Mouse (Mus musculus) layer of hippocampus, postnatal 10 days (tissue): ENCODE data around the gene Pi4k2a. TPM values are rescaled to one million over a fixed set of nuclear protein-coding genes. Genes with fewer than 3 reads are reported as not detected.

Source experiments
- DNase-seq, 2 experiments: peaks; one replicate each; pipeline ENCODE4 v3.0.0; 2021; ENCODE audit warnings: low spot score in 2 of 2
- total RNA-seq, 2 experiments: library from RNA; stranded (reverse); gene quantifications; 2 replicates each; pipeline ENCODE4 v1.2.3; 2021

Pi4k2a gene
- total RNA-seq, 2 experiments from 2014 or later, result 47.4 to 48.7 TPM

DNA sequence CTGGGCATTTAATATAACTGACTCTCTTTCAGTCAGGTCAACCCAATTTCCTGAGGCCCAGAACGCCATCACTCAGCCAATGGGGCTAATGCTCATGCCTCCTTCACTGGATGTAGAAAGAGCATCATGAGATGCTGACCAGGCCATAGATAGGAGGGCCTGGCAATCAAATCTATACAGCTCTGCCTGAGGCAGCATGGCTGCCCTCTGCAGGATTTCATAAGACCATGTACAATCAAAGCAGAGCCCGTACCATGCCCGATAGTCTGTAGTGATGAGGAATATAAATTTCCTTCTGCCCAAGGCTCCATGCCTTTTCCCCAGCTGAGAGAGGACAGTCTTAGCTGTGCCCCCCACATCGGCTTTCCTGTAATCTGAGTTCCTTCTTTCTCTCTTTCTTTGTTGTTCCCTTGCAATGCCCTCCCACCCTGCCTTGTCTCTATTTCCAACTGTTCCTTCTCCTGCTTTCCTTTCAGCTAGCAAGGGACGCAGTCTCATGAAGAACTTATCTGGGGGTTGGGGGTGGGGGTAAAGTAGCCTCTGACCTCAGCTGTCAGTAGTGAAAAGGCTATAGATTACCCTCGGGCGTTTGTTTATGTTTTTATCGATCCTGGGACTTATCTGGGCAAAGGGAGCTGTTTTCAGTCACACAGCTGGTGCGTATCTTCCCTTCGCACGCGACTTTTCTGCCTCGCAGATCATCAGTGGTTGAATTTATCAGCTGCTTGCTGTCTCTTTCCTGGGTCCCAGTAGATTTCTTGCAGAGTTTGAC is 68.2 kb downstream of the Pi4k2a start:
- no peak for DNase-seq

DNA sequence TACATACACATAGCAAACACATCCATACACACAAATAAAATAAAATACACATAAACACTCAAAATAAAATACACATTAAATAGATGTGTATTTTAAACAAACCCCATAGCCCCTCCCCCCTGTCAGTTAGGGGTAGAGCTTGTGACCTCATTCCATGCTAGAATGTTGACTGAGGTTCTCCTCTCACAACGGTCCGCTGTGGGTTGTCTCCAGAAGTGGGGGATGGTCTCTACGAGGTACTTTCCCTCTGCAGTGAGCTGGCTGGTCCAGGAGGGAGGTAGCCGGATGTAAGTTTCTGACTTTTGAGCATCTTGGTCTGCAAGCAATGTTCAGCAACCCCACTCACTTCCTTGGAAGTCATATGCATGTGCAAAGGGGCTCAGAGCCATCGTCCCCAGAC is 73.5 kb downstream of the Pi4k2a start, which contains the start of gene Zfyve27:
Zfyve27 (plus strand) TSS at position 188 of the 400 bp plus-strand sequence.
- DNase-seq, result no peak

DNA sequence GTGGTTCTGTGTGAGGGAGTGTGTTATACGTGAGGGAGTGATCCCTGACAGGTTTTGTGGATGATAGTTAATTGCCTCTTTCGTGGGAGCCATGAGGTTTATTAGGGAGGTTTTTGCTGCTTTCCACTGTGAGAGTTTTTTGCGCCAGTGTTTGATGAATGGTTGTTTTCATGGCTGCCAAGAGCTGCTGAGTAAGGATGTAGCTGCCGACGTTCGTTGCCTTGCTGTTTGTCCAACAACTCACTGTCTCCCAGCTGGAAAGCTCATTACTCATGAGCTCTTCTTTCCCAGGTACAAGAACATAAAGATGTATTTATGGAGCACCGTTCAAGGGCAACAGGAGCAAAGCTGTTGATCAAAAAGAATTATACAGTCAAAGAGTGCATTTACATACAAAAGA is 73.9 kb downstream of the Pi4k2a start:
- no peak for DNase-seq

- peak; percentile 92 to 93 for DNase-seq
These were observed 75.9 kb downstream of the Pi4k2a start for GRCm38 (mm10) chr19:42166130-42166529.

DNA sequence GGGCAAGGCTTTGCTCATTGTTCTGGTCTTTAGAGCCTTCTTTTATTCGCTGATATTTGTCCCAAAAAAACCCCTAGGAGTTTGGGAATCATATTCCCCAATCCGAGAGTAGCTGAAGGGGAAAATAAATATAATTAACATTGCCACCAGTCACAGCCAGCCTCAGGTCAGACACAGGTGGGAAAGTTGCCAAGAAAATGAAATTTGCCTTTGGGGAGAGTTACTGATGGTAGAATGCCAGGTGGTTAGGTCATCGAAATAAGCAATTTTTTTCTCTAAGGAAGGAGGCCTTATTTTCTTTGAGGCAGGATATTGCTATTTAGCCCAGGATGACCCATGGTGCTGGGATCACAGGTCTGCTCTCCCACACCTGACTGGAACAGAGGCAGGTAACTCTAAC is 76.5 kb downstream of the Pi4k2a start:
- no peak for DNase-seq

DNA sequence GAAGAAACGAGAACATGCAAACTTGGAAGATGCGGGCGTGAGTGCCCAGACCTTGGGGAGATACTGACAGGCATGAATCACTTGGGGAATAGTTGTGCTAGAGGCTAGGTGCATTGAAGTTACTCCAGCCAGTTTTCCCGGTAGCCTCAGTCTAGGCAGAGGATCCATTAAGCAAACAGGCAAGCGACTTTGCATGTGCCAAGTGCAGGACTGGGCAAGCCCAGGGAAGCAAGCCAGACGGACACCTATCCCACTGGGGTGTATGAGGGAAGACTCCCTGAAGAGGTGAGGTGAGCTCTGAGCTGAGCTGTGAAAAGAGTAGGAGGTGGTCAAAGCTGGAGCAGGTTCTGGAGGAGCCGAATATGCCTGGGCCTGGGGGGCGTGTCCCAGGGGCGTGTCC is 77.2 kb downstream of the Pi4k2a start:
- DNase-seq, result no peak

DNA sequence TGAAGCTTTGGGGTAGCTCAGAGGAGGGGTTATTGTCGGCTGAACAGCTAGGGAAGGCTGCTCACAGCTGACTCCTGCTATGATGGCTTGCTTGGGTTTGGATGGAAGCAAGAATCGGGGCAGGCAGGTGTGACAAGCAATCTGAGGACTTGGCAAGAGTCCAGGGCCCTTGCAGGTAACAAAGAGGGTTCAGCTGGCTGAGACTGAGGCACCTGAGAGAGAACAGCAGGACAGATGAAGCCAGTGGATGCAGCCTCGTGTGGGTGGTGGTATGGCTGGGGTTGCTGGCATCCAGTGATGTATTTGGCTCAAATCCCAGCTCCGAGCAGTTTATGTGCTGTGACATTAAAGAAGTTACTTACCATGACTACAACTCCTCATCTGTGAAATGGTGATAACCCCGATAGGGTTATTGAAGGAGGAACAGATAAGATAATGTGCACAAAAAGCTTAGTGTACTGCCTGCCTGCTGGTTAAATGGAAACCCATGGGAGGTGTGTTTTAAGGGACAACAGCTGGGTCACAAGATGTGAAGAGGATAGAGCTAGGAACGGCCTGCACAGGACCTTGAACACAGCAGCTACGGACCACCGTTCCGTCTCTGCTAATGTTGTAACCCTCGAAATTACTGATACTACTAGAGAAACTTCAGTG is 79.2 kb downstream of the Pi4k2a start:
- no peak for DNase-seq

DNA sequence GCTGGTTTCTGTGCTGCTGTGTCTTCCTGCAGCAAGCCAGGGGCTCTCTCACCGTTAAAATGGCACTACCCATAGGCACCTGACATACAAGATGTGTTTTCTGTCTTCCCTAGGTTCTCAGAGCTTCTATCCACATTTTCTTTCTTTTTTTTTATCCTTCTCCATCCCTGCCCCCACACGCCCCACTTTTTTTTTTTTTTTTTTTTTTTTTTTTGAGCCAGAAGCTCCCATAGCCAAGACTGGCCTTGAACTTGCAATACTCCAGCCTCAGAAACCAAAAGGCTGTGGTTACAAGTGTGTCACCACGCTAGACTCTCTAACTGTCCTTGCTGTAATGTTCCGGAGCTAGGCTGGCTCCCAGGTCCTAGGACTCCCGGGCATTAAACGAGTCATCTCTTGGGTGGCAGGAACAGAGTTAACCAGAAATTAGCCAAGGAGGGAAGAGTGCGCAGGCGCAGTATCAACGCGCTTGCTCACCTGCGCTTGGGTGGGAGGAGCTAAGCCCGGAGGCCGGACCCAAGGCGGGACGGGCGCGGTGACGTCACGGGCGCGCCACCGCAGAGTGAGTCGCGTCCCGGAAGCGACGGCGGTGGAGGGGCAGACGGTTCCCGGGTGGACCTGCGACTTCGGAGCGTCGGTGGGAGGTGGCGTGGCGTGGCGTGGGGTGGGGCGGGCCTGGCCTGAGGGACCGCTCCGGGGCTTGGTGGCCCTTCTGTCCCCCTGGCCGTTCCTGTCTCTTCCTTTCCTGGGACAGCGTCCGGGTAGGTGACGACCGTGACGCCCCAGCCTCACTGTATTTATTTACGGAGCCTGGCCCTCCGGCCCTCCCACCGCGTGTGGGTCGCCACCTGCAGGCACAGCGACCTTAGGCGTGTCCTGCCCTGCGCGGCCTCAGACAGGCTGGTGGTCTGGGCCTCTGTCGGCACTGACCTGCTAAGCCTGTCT is 80.0 kb downstream of the Pi4k2a start:
- peak; percentile 91 to 94 for DNase-seq

Other genes with a start within 250 kb of the Pi4k2a start
- 10 to 100 TPM; 19.1 to 19.4 TPM for gene Frat2, start 242.3 kb upstream of the Pi4k2a start, total RNA-seq
- gene Rrp12, start 194.3 kb upstream of the Pi4k2a start, total RNA-seq, result 10 to 100 TPM; 36.3 to 37.1 TPM
- gene Pgam1, start 178.5 kb upstream of the Pi4k2a start, total RNA-seq, result 100 to 1,000 TPM; 451 to 486 TPM
- gene Exosc1, start 157.0 kb upstream of the Pi4k2a start, total RNA-seq, result 10 to 100 TPM; 28.8 to 32.2 TPM
- gene Zdhhc16, start 157.0 kb upstream of the Pi4k2a start, total RNA-seq, result 10 to 100 TPM; 60.2 to 67.4 TPM
- 10 to 100 TPM; 28.9 to 35.2 TPM for gene Mms19, start 109.3 kb upstream of the Pi4k2a start, total RNA-seq
- 10 to 100 TPM; 15.8 to 18.9 TPM for gene Ubtd1, start 108.7 kb upstream of the Pi4k2a start, total RNA-seq
- under 1 TPM; 0.34 to 0.40 TPM for gene Ankrd2, start 54.5 kb upstream of the Pi4k2a start, total RNA-seq
- 1 to 10 TPM; 9.1 to 9.3 TPM for gene Hoga1, start 44.9 kb upstream of the Pi4k2a start, total RNA-seq
- 1 to 10 TPM in 1 of 2 experiments, under 1 TPM in 1; 0.71 to 1.4 TPM for gene 4933411K16Rik, start 38.2 kb upstream of the Pi4k2a start, total RNA-seq
- 10 to 100 TPM; 63.7 to 68.2 TPM for gene Morn4, start 4.1 kb upstream of the Pi4k2a start, total RNA-seq
- 10 to 100 TPM; 15.8 to 18.0 TPM for gene Avpi1, start 38.6 kb downstream of the Pi4k2a start, total RNA-seq
- 10 to 100 TPM in 1 of 2 experiments, 1 to 10 TPM in 1; 9.9 to 12.9 TPM for gene Marveld1, start 56.9 kb downstream of the Pi4k2a start, total RNA-seq
- gene Zfyve27, start 73.5 kb downstream of the Pi4k2a start, total RNA-seq, result 100 to 1,000 TPM in 1 of 2 experiments, 10 to 100 TPM in 1; 86.9 to 124 TPM
- gene Sfrp5, start 111.8 kb downstream of the Pi4k2a start, total RNA-seq, result under 1 TPM in 1 of 2 experiments, not detected in 1; 0.18 TPM
- 10 to 100 TPM; 90.9 to 93.8 TPM for gene Golga7b, start 157.1 kb downstream of the Pi4k2a start, total RNA-seq